Mouse (Mus musculus) layer of hippocampus, postnatal 36 days (tissue): ENCODE measurements around the gene Tceal5. TPM values are rescaled to one million over a fixed set of nuclear protein-coding genes. Genes with fewer than 3 reads are reported as not detected.

Experiments used
- DNase-seq, 2 experiments: peaks; one replicate each; pipeline ENCODE4 v3.0.0; 2022
- microRNA-seq, 2 experiments: library from miRNA; unstranded; fragments of <30 nt; microRNA quantifications; one replicate each; pipeline ENCODE4 v1.2.0; 2021
- total RNA-seq, 2 experiments: library from RNA; stranded (reverse); gene quantifications; 2 replicates each; pipeline ENCODE4 v1.2.3; 2021

Tceal5 gene
- total RNA-seq, 2 experiments from 2014 or later, result 98.7 to 127 TPM

DNA sequence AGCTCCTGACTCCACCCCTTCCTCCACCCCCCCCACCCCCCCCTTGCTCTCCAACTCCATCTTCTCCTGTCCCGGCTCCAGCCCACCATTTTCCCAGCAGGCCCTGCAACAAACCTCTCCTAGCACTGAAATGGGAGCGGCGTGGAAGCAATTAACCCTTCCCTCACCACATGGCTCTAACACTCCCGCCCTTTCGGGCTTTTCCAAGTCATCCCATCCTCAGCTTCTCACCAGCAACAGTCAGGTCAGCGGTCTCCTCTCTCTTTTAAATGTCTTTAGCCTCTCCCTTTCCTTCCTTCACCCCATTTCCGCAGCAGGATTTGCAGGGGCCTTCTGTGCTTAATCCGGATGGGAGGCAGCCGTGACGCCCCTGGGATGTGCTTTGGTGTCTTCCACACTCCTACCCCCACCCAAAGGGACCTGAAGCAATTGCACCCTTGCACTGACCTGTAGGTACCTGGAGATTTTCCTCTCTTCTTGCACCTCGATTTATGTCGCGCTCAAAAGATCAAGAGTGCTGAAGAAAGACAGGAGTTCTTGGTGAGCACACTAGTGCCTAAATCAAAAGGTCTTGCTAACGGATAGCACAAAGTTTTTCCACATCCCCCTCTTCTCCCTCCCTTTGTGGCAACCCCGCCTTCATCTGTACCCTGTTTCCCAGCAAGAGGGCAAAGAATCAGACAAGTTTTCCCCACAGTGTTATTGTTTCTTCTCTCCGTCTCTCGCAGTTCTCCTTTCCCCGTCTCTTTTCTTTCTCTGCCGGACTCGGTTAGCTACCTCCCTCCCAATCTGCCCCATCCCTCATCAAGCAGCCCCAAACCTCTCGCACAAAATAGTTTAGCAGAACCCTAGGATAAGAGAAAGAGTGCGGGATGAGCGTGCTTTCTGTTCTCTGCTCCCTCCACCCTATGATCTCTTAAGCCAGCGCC, 32.2 kb downstream of the Tceal5 start:
- peak; percentile 28 to 38 for DNase-seq

DNA sequence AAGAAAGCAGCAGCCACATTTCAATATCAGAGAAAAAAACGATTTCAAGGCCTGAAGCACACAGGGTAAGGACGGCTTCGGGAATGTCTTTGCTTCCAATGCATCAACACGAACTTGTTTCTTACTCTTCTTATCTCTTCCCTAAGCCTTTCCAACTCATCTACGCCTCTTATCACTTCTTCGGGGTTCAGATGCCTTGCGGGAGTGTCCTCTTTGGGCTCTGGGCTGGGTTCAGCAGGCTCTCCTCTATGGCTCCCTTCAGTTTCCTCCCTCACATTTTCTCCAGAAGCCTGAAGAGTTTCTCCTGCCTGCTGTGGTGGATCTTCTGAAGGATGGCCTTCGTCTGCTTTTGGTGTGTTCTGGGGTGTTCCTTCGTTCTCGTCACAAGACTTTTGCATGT, 33.1 kb downstream of the Tceal5 start:
- DNase-seq, result no peak

Small RNA genes within 50 kb of the gene (microRNA-seq; reads per million reads assigned to microRNA genes)
- 0 reads per million in 2 experiments for gene Mir6383

Other genes with a start within 250 kb of the Tceal5 start
- gene Arxes2, start 210.1 kb downstream of the Tceal5 start, total RNA-seq, result 10 to 100 TPM; 61.9 to 75.4 TPM
- gene Arxes1, start 170.5 kb downstream of the Tceal5 start, total RNA-seq, result 10 to 100 TPM; 36.2 to 41.9 TPM
- gene Bex2, start 135.6 kb downstream of the Tceal5 start, total RNA-seq, result 100 to 1,000 TPM; 329 to 377 TPM
- not detected for gene Nxf3, start 118.6 kb downstream of the Tceal5 start, total RNA-seq
- gene Bex4, start 64.9 kb downstream of the Tceal5 start, total RNA-seq, result 10 to 100 TPM; 15.3 to 21.0 TPM
- gene Tceal8, start 31.5 kb downstream of the Tceal5 start, total RNA-seq, result 10 to 100 TPM; 35.0 to 39.0 TPM
- gene Tceal7, start 10.9 kb upstream of the Tceal5 start, total RNA-seq, result 1 to 10 TPM in 1 of 2 experiments, under 1 TPM in 1; 0.68 to 1.5 TPM
- gene Bex1, start 11.6 kb upstream of the Tceal5 start, total RNA-seq, result 10 to 100 TPM; 63.5 to 71.5 TPM
- gene Tceal9, start 41.2 kb upstream of the Tceal5 start, total RNA-seq, result 10 to 100 TPM; 91.3 to 99.3 TPM
- gene Bex3, start 66.4 kb upstream of the Tceal5 start, total RNA-seq, result 100 to 1,000 TPM; 288 to 298 TPM